Mouse (Mus musculus): ENCODE results near the gene L3mbtl4. TPM values are rescaled to one million over a fixed set of nuclear protein-coding genes. Genes with fewer than 3 reads are reported as not detected.

The L3mbtl4 gene
- polyA plus RNA-seq, 2 experiments = not detected

- Histone ChIP-seq H3K9me3 (ENCODE audit: control insufficient read depth, low read length) (no peaks in the 10 kb centered on the region), H3K4me1 (replicated peaks; ENCODE audit: control insufficient read depth in 2 of 2, insufficient read depth in 2 of 2, low read length in 1 of 2) (no peaks in the 10 kb centered on the region), H3K27me3 (ENCODE audit: control insufficient read depth, insufficient read depth, low read length) (no peaks in the 10 kb centered on the region), H3K4me2 (ENCODE audit: low read depth) (no peak overlapping the region), H3K36me3 (replicated peaks; ENCODE audit: control insufficient read depth, insufficient read depth, low read depth) (no peaks in the 10 kb centered on the region), H3K27ac (no peak overlapping the region), H3K4me3 (ENCODE audit: insufficient read depth in 1 of 2, low read depth in 2 of 2, low read length in 2 of 2) (no peak overlapping the region), H3K9ac (replicated peaks) (no peak overlapping the region)
- 70% methylated on average over 6 of the region's 6 CpGs for WGBS (ENCODE audit: insufficient replicate concordance)
- TF ChIP-seq EP300 (IDR thresholded peaks at IDR 0.05; ENCODE audit: low read depth) (no peak), CTCF (IDR thresholded peaks at IDR 0.05; ENCODE audit: low read depth) (no peak)
- DNase-seq (ENCODE audit: low read depth in 3 of 3, low spot score in 3 of 3) = no peak
- ATAC-seq (ENCODE audit: insufficient read depth) = no peak
These were observed 298.2 kb downstream of the L3mbtl4 start for GRCm38 (mm10) chr17:68571806-68572205.

GRCm38 (mm10) chr17:68585195-68585594, 311.6 kb downstream of the L3mbtl4 start:
- H3K9ac ChIP-seq (replicated peaks) = no peak overlapping the region
- no peak overlapping the region for H3K4me3 ChIP-seq (ENCODE audit: insufficient read depth in 1 of 2, low read depth in 2 of 2, low read length in 2 of 2)
- no peaks in the 10 kb centered on the region for H3K36me3 ChIP-seq (replicated peaks; ENCODE audit: control insufficient read depth, insufficient read depth, low read depth)
- H3K9me3 ChIP-seq (ENCODE audit: control insufficient read depth, low read length) = no peaks in the 10 kb centered on the region
- WGBS (ENCODE audit: insufficient replicate concordance) = 51% methylated on average over 3 of the region's 3 CpGs
- H3K4me2 ChIP-seq (ENCODE audit: low read depth) = no peak overlapping the region
- no peak overlapping the region for H3K27ac ChIP-seq
- DNase-seq (ENCODE audit: low read depth in 3 of 3, low spot score in 3 of 3) (no peak), ATAC-seq (ENCODE audit: insufficient read depth) (no peak)
- no peak for TF ChIP-seq EP300 (IDR thresholded peaks at IDR 0.05; ENCODE audit: low read depth)
- no peak for TF ChIP-seq CTCF (IDR thresholded peaks at IDR 0.05; ENCODE audit: low read depth)
- no peaks in the 10 kb centered on the region for H3K27me3 ChIP-seq (ENCODE audit: control insufficient read depth, insufficient read depth, low read length)
- no peaks in the 10 kb centered on the region for H3K4me1 ChIP-seq (replicated peaks; ENCODE audit: control insufficient read depth in 2 of 2, insufficient read depth in 2 of 2, low read length in 1 of 2)

GRCm38 (mm10) chr17:68591619-68592018, 318.0 kb downstream of the L3mbtl4 start:
- no peaks in the 10 kb centered on the region for H3K4me1 ChIP-seq (replicated peaks; ENCODE audit: control insufficient read depth in 2 of 2, insufficient read depth in 2 of 2, low read length in 1 of 2)
- DNase-seq (ENCODE audit: low read depth in 3 of 3, low spot score in 3 of 3) = no peak
- H3K36me3 ChIP-seq (replicated peaks; ENCODE audit: control insufficient read depth, insufficient read depth, low read depth) = no peaks in the 10 kb centered on the region
- H3K4me2 ChIP-seq (ENCODE audit: low read depth) = no peak overlapping the region
- ATAC-seq (ENCODE audit: insufficient read depth) = no peak
- H3K9me3 ChIP-seq (ENCODE audit: control insufficient read depth, low read length) = no peaks in the 10 kb centered on the region
- WGBS (ENCODE audit: insufficient replicate concordance) = 43% methylated on average over 4 of the region's 4 CpGs
- H3K4me3 ChIP-seq (ENCODE audit: insufficient read depth in 1 of 2, low read depth in 2 of 2, low read length in 2 of 2) = no peak overlapping the region
- no peaks in the 10 kb centered on the region for H3K27me3 ChIP-seq (ENCODE audit: control insufficient read depth, insufficient read depth, low read length)
- H3K9ac ChIP-seq (replicated peaks) = no peak overlapping the region
- TF ChIP-seq CTCF (IDR thresholded peaks at IDR 0.05; ENCODE audit: low read depth) (no peak), EP300 (IDR thresholded peaks at IDR 0.05; ENCODE audit: low read depth) (no peak)
- H3K27ac ChIP-seq = no peak overlapping the region

GRCm38 (mm10) chr17:68602744-68603143, 329.1 kb downstream of the L3mbtl4 start:
- WGBS (ENCODE audit: insufficient replicate concordance) = 41% methylated on average over 4 of the region's 4 CpGs
- Histone ChIP-seq H3K27ac (no peak overlapping the region), H3K27me3 (ENCODE audit: control insufficient read depth, insufficient read depth, low read length) (no peaks in the 10 kb centered on the region), H3K4me1 (replicated peaks; ENCODE audit: control insufficient read depth in 2 of 2, insufficient read depth in 2 of 2, low read length in 1 of 2) (no peaks in the 10 kb centered on the region), H3K36me3 (replicated peaks; ENCODE audit: control insufficient read depth, insufficient read depth, low read depth) (no peaks in the 10 kb centered on the region), H3K4me2 (ENCODE audit: low read depth) (no peak overlapping the region), H3K4me3 (ENCODE audit: insufficient read depth in 1 of 2, low read depth in 2 of 2, low read length in 2 of 2) (no peak overlapping the region), H3K9me3 (ENCODE audit: control insufficient read depth, low read length) (no peaks in the 10 kb centered on the region), H3K9ac (replicated peaks) (no peak overlapping the region)
- TF ChIP-seq CTCF (IDR thresholded peaks at IDR 0.05; ENCODE audit: low read depth) = no peak
- no peak for TF ChIP-seq EP300 (IDR thresholded peaks at IDR 0.05; ENCODE audit: low read depth)
- no peak for ATAC-seq (ENCODE audit: insufficient read depth)
- DNase-seq (ENCODE audit: low read depth in 3 of 3, low spot score in 3 of 3) = no peak

- DNase-seq (ENCODE audit: low read depth in 3 of 3, low spot score in 3 of 3) = no peak
- no peak for ATAC-seq (ENCODE audit: insufficient read depth)
These were observed 334.1 kb downstream of the L3mbtl4 start for GRCm38 (mm10) chr17:68607691-68608090.

More at GRCm38 (mm10) chr17:68607691-68608090, 334.1 kb downstream of the L3mbtl4 start:
- WGBS (ENCODE audit: insufficient replicate concordance) = 41% methylated on average over 6 of the region's 6 CpGs
- H3K36me3 ChIP-seq (replicated peaks; ENCODE audit: control insufficient read depth, insufficient read depth, low read depth) = no peaks in the 10 kb centered on the region
- TF ChIP-seq CTCF (IDR thresholded peaks at IDR 0.05; ENCODE audit: low read depth) (no peak), EP300 (IDR thresholded peaks at IDR 0.05; ENCODE audit: low read depth) (no peak)
- no peak overlapping the region for H3K4me3 ChIP-seq (ENCODE audit: insufficient read depth in 1 of 2, low read depth in 2 of 2, low read length in 2 of 2)
- H3K4me2 ChIP-seq (ENCODE audit: low read depth) = no peak overlapping the region
- no peaks in the 10 kb centered on the region for H3K4me1 ChIP-seq (replicated peaks; ENCODE audit: control insufficient read depth in 2 of 2, insufficient read depth in 2 of 2, low read length in 1 of 2)
- H3K9ac ChIP-seq (replicated peaks) = no peak overlapping the region
- H3K27me3 ChIP-seq (ENCODE audit: control insufficient read depth, insufficient read depth, low read length) = no peaks in the 10 kb centered on the region
- no peaks in the 10 kb centered on the region for H3K9me3 ChIP-seq (ENCODE audit: control insufficient read depth, low read length)
- H3K27ac ChIP-seq = no peak overlapping the region

Data from liver, embryonic 14.5 days (tissue).